Mouse (Mus musculus) brown adipose tissue, adult 24 weeks (tissue): ENCODE data around the gene Dcun1d2. TPM values are rescaled to one million over a fixed set of nuclear protein-coding genes. Genes with fewer than 3 reads are reported as not detected.

Source experiments
- polyA plus RNA-seq: library from polyadenylated mRNA; stranded (reverse); fragments of >200 nt; gene quantifications from 2 replicates; pipeline ENCODE4 v1.2.4, GENCODE M21; 2012; ENCODE audit not compliant: missing spikeins, insufficient read depth, insufficient read length

Gene Dcun1d2
- polyA plus RNA-seq, 1 experiment = 21.1 TPM

Other genes with a start within 250 kb of the Dcun1d2 start
- gene Proz, start 227.2 kb downstream of the Dcun1d2 start, polyA plus RNA-seq = not detected in 2 replicates
- gene Pcid2, start 182.7 kb downstream of the Dcun1d2 start, polyA plus RNA-seq = 10.8 and 12.3 TPM in 2 replicates
- gene Cul4a, start 182.5 kb downstream of the Dcun1d2 start, polyA plus RNA-seq = 48.5 and 48.8 TPM in 2 replicates
- gene Lamp1, start 129.0 kb downstream of the Dcun1d2 start, polyA plus RNA-seq = 398 and 413 TPM in 2 replicates
- gene Grtp1, start 87.5 kb downstream of the Dcun1d2 start, polyA plus RNA-seq = 33.7 and 45.2 TPM in 2 replicates
- gene Adprhl1, start 34.0 kb downstream of the Dcun1d2 start, polyA plus RNA-seq = 15.6 and 22.8 TPM in 2 replicates
- 22.9 and 25.9 TPM in 2 replicates for gene Tmco3, start 59 bp upstream of the Dcun1d2 start, polyA plus RNA-seq
- gene Tfdp1, start 50.6 kb upstream of the Dcun1d2 start, polyA plus RNA-seq = 32.5 and 34.6 TPM in 2 replicates
- gene Atp4b, start 108.7 kb upstream of the Dcun1d2 start, polyA plus RNA-seq = 12.8 and 22.6 TPM in 2 replicates
- not detected in 2 replicates for gene Grk1, start 117.0 kb upstream of the Dcun1d2 start, polyA plus RNA-seq
- gene Tmem255b, start 147.1 kb upstream of the Dcun1d2 start, polyA plus RNA-seq = 1.4 and 1.7 TPM in 2 replicates
- gene Gas6, start 206.4 kb upstream of the Dcun1d2 start, polyA plus RNA-seq = 29.5 and 31.0 TPM in 2 replicates